ENCODE assay signal across 9 mouse cellular contexts in the genomic region with DNA sequence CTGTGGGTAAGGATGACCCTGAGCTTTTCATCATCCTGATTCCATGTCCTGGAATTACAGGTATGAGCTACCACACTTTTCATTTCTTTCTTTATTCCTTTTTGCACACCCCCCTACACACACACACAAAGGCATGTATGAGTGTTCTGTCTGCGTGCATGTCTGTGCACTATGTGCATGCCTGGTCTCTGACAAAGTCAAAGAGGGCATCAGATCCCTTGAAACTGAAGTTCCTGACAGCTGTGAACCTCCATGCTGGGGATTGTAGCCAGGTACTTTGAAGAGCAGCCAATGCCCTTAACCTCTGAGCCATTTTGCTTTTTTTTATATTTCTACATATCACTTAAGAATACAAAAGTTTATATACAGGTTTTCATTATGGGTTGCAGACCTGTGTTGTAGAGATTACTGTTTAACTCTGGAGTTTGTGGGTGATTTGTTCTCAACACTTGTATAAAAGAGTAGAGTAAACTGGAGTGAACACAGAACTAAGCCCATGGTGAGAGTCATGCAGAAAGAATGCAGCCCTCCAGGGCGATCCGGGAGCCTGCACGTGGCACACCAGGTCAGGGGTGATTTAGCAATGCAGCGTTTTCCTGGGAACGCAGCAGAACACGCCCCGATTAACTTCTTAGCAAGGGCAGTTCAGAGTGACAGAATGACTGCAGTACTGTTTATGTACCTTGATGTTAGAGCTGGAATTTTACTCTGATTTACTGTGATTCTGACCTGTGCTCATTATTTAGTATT. TPM values are rescaled to one million over a fixed set of nuclear protein-coding genes. Genes with fewer than 3 reads are reported as not detected.
A peak's percentile ranks its signal among the peaks of the same experiment; 100 is the strongest.
DNase-seq lines count a peak whose midpoint lies in the region; ATAC-seq and TF ChIP-seq lines count a peak whose summit lies in the region.
"Had no signal": no experiment of that assay in that cellular context is flagged by ENCODE, and none has a peak within 500 bp of the region (broad histone marks: within the 10 kb centered on the region; RNA-seq: fewer than 3 reads in every experiment).

No protein-coding gene starts in this region.

- peak overlapping the region; percentile 32; the same call in 1 of the 2 replicates for H3K27ac ChIP-seq in forebrain, embryonic 10.5 days
- no peak overlapping the region for H3K27ac ChIP-seq in forebrain, postnatal 0 days (ENCODE audit: low read depth, low read length)
- peak overlapping the region; percentile 77 for H3K27ac ChIP-seq in kidney, embryonic 16.5 days (ENCODE audit: low read length)
- H3K27ac ChIP-seq in forebrain, embryonic 12.5 days: no peak overlapping the region
- H3K27ac ChIP-seq: neural tube, embryonic 12.5 days had no signal

- H3K27me3 ChIP-seq in forebrain, embryonic 10.5 days (ENCODE audit: poor library complexity, severe bottlenecking): no peaks in the 10 kb centered on the region
- H3K27me3 ChIP-seq in forebrain, postnatal 0 days (ENCODE audit: insufficient read depth, low read length): no peaks in the 10 kb centered on the region
- no peaks in the 10 kb centered on the region for H3K27me3 ChIP-seq in kidney, embryonic 16.5 days (ENCODE audit: insufficient read depth, low read length)
- H3K27me3 ChIP-seq in forebrain, embryonic 12.5 days: no peaks in the 10 kb centered on the region
- H3K27me3 ChIP-seq: neural tube, embryonic 12.5 days had no signal

- no peak for ATAC-seq in forebrain, postnatal 0 days
- peak; percentile 91 for ATAC-seq in kidney, embryonic 16.5 days (ENCODE audit: low FRiP score, low TSS enrichment)
- no peak for ATAC-seq in megakaryocyte progenitor cell, adult 5-6 weeks (replicated peaks; ENCODE audit: poor library complexity)
- no peak for ATAC-seq in forebrain, embryonic 12.5 days (ENCODE audit: low FRiP score)

- H3K4me1 ChIP-seq in forebrain, embryonic 10.5 days: peaks cover 35% of the 10 kb centered on the region
- no peaks in the 10 kb centered on the region for H3K4me1 ChIP-seq in forebrain, postnatal 0 days (ENCODE audit: insufficient read depth)
- H3K4me1 ChIP-seq in kidney, embryonic 16.5 days (ENCODE audit: insufficient read depth, low read length): peaks cover 19% of the 10 kb centered on the region
- peaks cover 19% of the 10 kb centered on the region for H3K4me1 ChIP-seq in forebrain, embryonic 12.5 days
- H3K4me1 ChIP-seq: neural tube, embryonic 12.5 days had no signal

- peaks cover 4% of the 10 kb centered on the region for H3K36me3 ChIP-seq in forebrain, embryonic 10.5 days (replicated peaks)
- peaks cover 3% of the 10 kb centered on the region for H3K36me3 ChIP-seq in forebrain, postnatal 0 days (ENCODE audit: insufficient read depth)
- peaks cover 2% of the 10 kb centered on the region; the same call in 1 of the 2 replicates for H3K36me3 ChIP-seq in kidney, embryonic 16.5 days (ENCODE audit: insufficient read depth, low read length)
- H3K36me3 ChIP-seq in forebrain, embryonic 12.5 days (replicated peaks): peaks cover 2% of the 10 kb centered on the region

- intact Hi-C loops in gastrocnemius, postnatal 14 days (cut with DNase I; ENCODE audit: low total_unique reads): no loop called here

- TF ChIP-seq CTCF in forebrain, postnatal 0 days (IDR thresholded peaks at IDR 0.05; ENCODE audit: low read depth): no peak

- H3K4me2 ChIP-seq in forebrain, postnatal 0 days (ENCODE audit: low read depth): no peak overlapping the region
- H3K4me2 ChIP-seq in kidney, embryonic 16.5 days (replicated peaks; ENCODE audit: low read depth, low read length): no peak overlapping the region
- no peak overlapping the region for H3K4me2 ChIP-seq in forebrain, embryonic 12.5 days
- H3K4me2 ChIP-seq: neural tube, embryonic 12.5 days had no signal

- no peaks in the 10 kb centered on the region for H3K9me3 ChIP-seq in forebrain, embryonic 10.5 days
- no peaks in the 10 kb centered on the region for H3K9me3 ChIP-seq in forebrain, postnatal 0 days (ENCODE audit: low read length)
- H3K9me3 ChIP-seq in kidney, embryonic 16.5 days (ENCODE audit: low read length): no peaks in the 10 kb centered on the region
- no peaks in the 10 kb centered on the region for H3K9me3 ChIP-seq in forebrain, embryonic 12.5 days
- H3K9me3 ChIP-seq: neural tube, embryonic 12.5 days had no signal

- DNase-seq in forebrain, embryonic 10.5 days (ENCODE audit: extremely low spot score, low spot score): peak; percentile 40
- DNase-seq in forebrain, postnatal 0 days: no peak
- DNase-seq in gastrocnemius, postnatal 14 days: peak; percentile 38
- peak; percentile 65 for DNase-seq in lung, postnatal 10 days
- no peak for DNase-seq in spleen, adult 12 weeks (ENCODE audit: low spot score)

- H3K4me3 ChIP-seq in forebrain, embryonic 10.5 days: no peak overlapping the region
- no peak overlapping the region for H3K4me3 ChIP-seq in forebrain, postnatal 0 days (ENCODE audit: low read depth, low read length)
- no peak overlapping the region for H3K4me3 ChIP-seq in kidney, embryonic 16.5 days (ENCODE audit: low read length)
- H3K4me3 ChIP-seq in forebrain, embryonic 12.5 days (replicated peaks): no peak overlapping the region
- H3K4me3 ChIP-seq: neural tube, embryonic 12.5 days had no signal

- 34% methylated on average over 8 of the region's 8 CpGs for WGBS in forebrain, embryonic 10.5 days
- 26% methylated on average over 8 of the region's 8 CpGs for WGBS in forebrain, postnatal 0 days
- 8% methylated on average over 8 of the region's 8 CpGs for WGBS in kidney, embryonic 16.5 days
- 38% methylated on average over 8 of the region's 8 CpGs for WGBS in forebrain, embryonic 12.5 days

- H3K9ac ChIP-seq in forebrain, postnatal 0 days: no peak overlapping the region
- no peak overlapping the region for H3K9ac ChIP-seq in kidney, embryonic 16.5 days (replicated peaks; ENCODE audit: low read length)
- H3K9ac ChIP-seq in forebrain, embryonic 12.5 days: no peak overlapping the region
- H3K9ac ChIP-seq: neural tube, embryonic 12.5 days had no signal

RNA-seq across cellular contexts. Expression of a gene that starts 22.2 kb away (rescaled TPM):
- polyA plus RNA-seq in forebrain, embryonic 10.5 days (2016; fragmentation: Nextera tagmentation; extraction: Ambion mirVana): 7.5 and 8.6 TPM in 2 replicates
- total RNA-seq in forebrain, postnatal 0 days (2014; rRNA removed): 40.9 and 44.6 TPM in 2 replicates
- polyA plus RNA-seq in forebrain, postnatal 0 days (2015; fragmentation: Nextera tagmentation; extraction: Ambion mirVana): 9.0 and 12.8 TPM in 2 replicates
- total RNA-seq in gastrocnemius, postnatal 14 days (2021): 10 to 100 TPM; 53.2 to 58.7 TPM
- polyA plus RNA-seq in kidney, embryonic 16.5 days (2015; fragmentation: Nextera tagmentation; extraction: Ambion mirVana): 17.3 and 19.4 TPM in 2 replicates
- total RNA-seq in megakaryocyte progenitor cell, adult 5-6 weeks (2015): 27.4 and 32.9 TPM in 2 replicates
- total RNA-seq in megakaryocyte progenitor cell, adult 5-6 weeks (2017): 21.4 and 23.4 TPM in 2 replicates
- polyA plus RNA-seq in forebrain, embryonic 12.5 days (2016; fragmentation: Nextera tagmentation; extraction: Ambion mirVana): 17.7 and 18.3 TPM in 2 replicates

RNA-seq across cellular contexts. Expression of a gene that starts 22.2 kb away (rescaled TPM):
- 27.6 and 29.6 TPM in 2 replicates for polyA plus RNA-seq in forebrain, embryonic 10.5 days (2016; fragmentation: Nextera tagmentation; extraction: Ambion mirVana)
- 39.8 and 44.4 TPM in 2 replicates for total RNA-seq in forebrain, postnatal 0 days (2014; rRNA removed)
- polyA plus RNA-seq in forebrain, postnatal 0 days (2015; fragmentation: Nextera tagmentation; extraction: Ambion mirVana): 92.6 and 99.6 TPM in 2 replicates
- 10 to 100 TPM; 78.1 to 80.1 TPM for total RNA-seq in gastrocnemius, postnatal 14 days (2021)
- 29.0 and 29.6 TPM in 2 replicates for polyA plus RNA-seq in kidney, embryonic 16.5 days (2015; fragmentation: Nextera tagmentation; extraction: Ambion mirVana)
- 21.9 and 24.9 TPM in 2 replicates for total RNA-seq in megakaryocyte progenitor cell, adult 5-6 weeks (2015)
- 9.5 and 9.9 TPM in 2 replicates for total RNA-seq in megakaryocyte progenitor cell, adult 5-6 weeks (2017)
- 40.2 and 41.1 TPM in 2 replicates for polyA plus RNA-seq in forebrain, embryonic 12.5 days (2016; fragmentation: Nextera tagmentation; extraction: Ambion mirVana)

Comparison
In these comparisons a context has a peak if more than half of its experiments do, and no peak if none do; other contexts are left out.
1. DNase-seq: peak in forebrain, embryonic 10.5 days (single experiment), gastrocnemius, postnatal 14 days (single experiment) and lung, postnatal 10 days (single experiment); none in forebrain, postnatal 0 days (single experiment) and spleen, adult 12 weeks (single experiment).
2. H3K27ac ChIP-seq: peak in forebrain, embryonic 10.5 days (single experiment) and kidney, embryonic 16.5 days (single experiment); none in forebrain, postnatal 0 days (single experiment) and forebrain, embryonic 12.5 days (single experiment).